Mouse (Mus musculus): ENCODE results near the gene Txlna. TPM values are rescaled to one million over a fixed set of nuclear protein-coding genes. Genes with fewer than 3 reads are reported as not detected.

Gene Txlna
- total and polyA plus RNA-seq, 3 experiments = 51.8 to 64.7 (median 52.2) TPM

DNA sequence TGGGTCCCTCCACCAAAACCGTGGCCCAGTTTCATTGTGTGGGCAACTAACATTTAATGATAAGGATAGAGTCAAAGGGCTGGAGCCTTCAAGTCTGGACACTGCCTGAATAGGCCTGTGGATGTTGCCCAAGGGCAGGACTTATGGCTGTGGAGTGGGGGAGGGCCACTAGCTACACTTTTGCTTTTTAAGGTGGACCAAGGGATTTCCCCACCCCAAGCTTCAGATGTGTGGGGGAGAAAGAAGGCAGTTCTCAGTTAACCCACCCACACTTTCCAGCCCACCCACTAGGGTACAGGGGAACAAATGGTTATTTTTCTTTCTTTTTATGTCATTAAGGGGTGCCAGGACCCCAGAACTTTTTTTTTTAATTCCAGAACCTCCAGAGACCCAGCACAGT, 56.5 kb downstream of the Txlna start:
- Histone ChIP-seq H3K9ac (ENCODE audit: insufficient read depth, low read depth) (peak overlapping the region; percentile 87), H3K4me3 (replicated peaks in 1 of 3; ENCODE audit: low read depth in 2 of 3, low read length in 2 of 3, poor library complexity in 1 of 3) (peak overlapping the region; percentile 51 to 69 (median 60))
- in situ Hi-C loops (cut with MboI; ENCODE audit: low pct_ligation_motif_present, low pct_unique_long_range_greater_than_20kb, low sequenced_read_pairs) = no loop called here

DNA sequence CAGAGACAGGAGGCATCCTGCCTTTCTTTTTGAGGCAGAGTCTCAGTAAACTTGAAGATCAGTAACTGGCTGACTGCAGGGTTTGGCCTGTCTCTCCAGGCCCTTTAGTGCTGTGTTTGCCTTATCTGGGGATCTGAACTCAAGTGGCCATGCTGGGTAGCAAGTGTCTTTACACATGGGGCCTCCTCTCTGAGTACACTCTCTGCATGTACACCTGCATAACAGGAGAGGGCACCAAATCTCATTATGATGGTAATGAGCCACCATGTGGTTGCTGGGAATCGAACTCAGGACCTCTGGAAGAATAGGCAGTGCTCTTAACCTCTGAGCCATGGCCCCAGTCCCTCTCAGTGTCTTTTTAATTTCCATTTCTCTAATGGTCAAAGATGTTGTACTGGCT, 58.6 kb downstream of the Txlna start:
- Histone ChIP-seq H3K79me2 (replicated peaks; ENCODE audit: control insufficient read depth, extremely low read depth, insufficient read depth, poor library complexity, severe bottlenecking) (peaks cover 8% of the 10 kb centered on the region; the same call in 1 of the 2 replicates), H3K4me3 (replicated peaks in 1 of 3; ENCODE audit: low read depth in 2 of 3, low read length in 2 of 3, poor library complexity in 1 of 3) (no peak overlapping the region), H3K4me1 (ENCODE audit: control insufficient read depth in 1 of 2, insufficient read depth in 2 of 2) (peaks cover 21 to 54% of the 10 kb centered on the region in 2 experiments), H3K27ac (ENCODE audit: insufficient read depth, low read depth) (no peak overlapping the region), H3K9ac (ENCODE audit: insufficient read depth, low read depth) (no peak overlapping the region), H3K36me3 (replicated peaks in 1 of 2; ENCODE audit: control insufficient read depth in 1 of 2, insufficient read depth in 1 of 2, low read length in 1 of 2) (no peaks in the 10 kb centered on the region), H3K9me3 (replicated peaks; ENCODE audit: low read length) (no peaks in the 10 kb centered on the region), H3K27me3 (replicated peaks) (no peaks in the 10 kb centered on the region), H3K4me2 (ENCODE audit: insufficient read depth, low read depth, poor library complexity, severe bottlenecking) (no peak overlapping the region)
- in situ Hi-C loops (cut with MboI; ENCODE audit: low pct_ligation_motif_present, low pct_unique_long_range_greater_than_20kb, low sequenced_read_pairs) (no loop called here), dilution Hi-C loops (cut with MboI; ENCODE audit: extremely low pct_ligation_motif_present, extremely low pct_unique_long_range_greater_than_20kb, low sequenced_read_pairs) (no loop called here)
- no peak for DNase-seq (ENCODE audit: extremely low read depth)
- TF ChIP-seq ZNF384 (IDR thresholded peaks at IDR 0.05; ENCODE audit: low read depth, low read length) (no peak), CHD1 (IDR thresholded peaks at IDR 0.05; ENCODE audit: low read depth, low read length) (no peak), CTCF (conservative IDR thresholded peaks at IDR 0.05 in 1 of 2, IDR thresholded peaks at IDR 0.05 in 1 of 2; ENCODE audit: low read depth in 2 of 2, low read length in 2 of 2) (peak; percentile 9 to 47; a peak in 2 of 4 replicates), EP300 (IDR thresholded peaks at IDR 0.05; ENCODE audit: low read length) (no peak)

More for the DNA sequence above, 56.5 kb downstream of the Txlna start:
- peak; percentile 86 for DNase-seq (ENCODE audit: extremely low read depth)
- Histone ChIP-seq H3K79me2 (replicated peaks; ENCODE audit: control insufficient read depth, extremely low read depth, insufficient read depth, poor library complexity, severe bottlenecking) (peaks cover 8% of the 10 kb centered on the region), H3K4me1 (ENCODE audit: control insufficient read depth in 1 of 2, insufficient read depth in 2 of 2) (peaks cover 10 to 43% of the 10 kb centered on the region in 2 experiments), H3K27me3 (replicated peaks) (no peaks in the 10 kb centered on the region), H3K36me3 (replicated peaks in 1 of 2; ENCODE audit: control insufficient read depth in 1 of 2, insufficient read depth in 1 of 2, low read length in 1 of 2) (peaks cover 0 to 18% of the 10 kb centered on the region in 2 experiments), H3K27ac (ENCODE audit: insufficient read depth, low read depth) (peak overlapping the region; percentile 92), H3K4me2 (ENCODE audit: insufficient read depth, low read depth, poor library complexity, severe bottlenecking) (peak overlapping the region; percentile 75), H3K9me3 (replicated peaks; ENCODE audit: low read length) (no peaks in the 10 kb centered on the region)
- dilution Hi-C loops (cut with MboI; ENCODE audit: extremely low pct_ligation_motif_present, extremely low pct_unique_long_range_greater_than_20kb, low sequenced_read_pairs) = no loop called here
- TF ChIP-seq CTCF (conservative IDR thresholded peaks at IDR 0.05 in 1 of 2, IDR thresholded peaks at IDR 0.05 in 1 of 2; ENCODE audit: low read depth in 2 of 2, low read length in 2 of 2) (no peak), JUN (IDR thresholded peaks at IDR 0.05; ENCODE audit: insufficient read depth, low read depth, low read length) (no peak; the same call in 1 of the 2 replicates), TBP (conservative IDR thresholded peaks at IDR 0.05; ENCODE audit: low read depth, low read length) (peak; percentile 78), MYC (IDR thresholded peaks at IDR 0.05; ENCODE audit: low read depth, low read length) (peak; percentile 74; the same call in 1 of the 2 replicates), ZKSCAN1 (IDR thresholded peaks at IDR 0.05; ENCODE audit: borderline replicate concordance, low read depth, low read length) (no peak), SIN3A (IDR thresholded peaks at IDR 0.05; ENCODE audit: low read length) (peak; percentile 53), MAX (IDR thresholded peaks at IDR 0.05; ENCODE audit: low read length) (no peak), SMC3 (IDR thresholded peaks at IDR 0.05; ENCODE audit: low read depth, low read length) (no peak), MEF2A (IDR thresholded peaks at IDR 0.05; ENCODE audit: borderline replicate concordance, low read depth, low read length) (peak; percentile 80; the same call in 1 of the 2 replicates), POLR2AphosphoS2 (IDR thresholded peaks at IDR 0.05; ENCODE audit: low read depth, low read length) (no peak), MAZ (IDR thresholded peaks at IDR 0.05; ENCODE audit: low read depth, low read length) (no peak), MAFK (IDR thresholded peaks at IDR 0.05; ENCODE audit: insufficient replicate concordance, low read length) (no peak), RCOR1 (conservative IDR thresholded peaks at IDR 0.05; ENCODE audit: low read depth, low read length) (peak; percentile 40; the same call in 1 of the 2 replicates), ETS1 (conservative IDR thresholded peaks at IDR 0.05; ENCODE audit: low read depth, low read length) (peak; percentile 56), POLR2A (IDR thresholded peaks at IDR 0.05; ENCODE audit: low read depth, low read length) (peak; percentile 43; the same call in 1 of the 2 replicates), KAT2A (IDR thresholded peaks at IDR 0.05; ENCODE audit: insufficient replicate concordance, low read length) (no peak), CHD1 (IDR thresholded peaks at IDR 0.05; ENCODE audit: low read depth, low read length) (no peak), HCFC1 (IDR thresholded peaks at IDR 0.05; ENCODE audit: low read depth, low read length) (peak; percentile 50; the same call in 1 of the 2 replicates), NELFE (IDR thresholded peaks at IDR 0.05; ENCODE audit: low read depth, low read length) (0 out of 2 replicates have a peak, but pooled peaks have one; percentile 35), USF2 (conservative IDR thresholded peaks at IDR 0.05; ENCODE audit: low read depth, low read length) (no peak), ZNF384 (IDR thresholded peaks at IDR 0.05; ENCODE audit: low read depth, low read length) (peak; percentile 59), EP300 (IDR thresholded peaks at IDR 0.05; ENCODE audit: low read length) (peak; percentile 77), PAX5 (IDR thresholded peaks at IDR 0.05; ENCODE audit: low read length) (no peak), ELF1 (IDR thresholded peaks at IDR 0.05; ENCODE audit: low read depth, low read length) (no peak), ZMIZ1 (IDR thresholded peaks at IDR 0.05; ENCODE audit: low read depth, low read length) (no peak), UBTF (IDR thresholded peaks at IDR 0.05; ENCODE audit: low read depth, low read length) (no peak), MXI1 (IDR thresholded peaks at IDR 0.05; ENCODE audit: low read depth, low read length) (no peak; the same call in 1 of the 2 replicates), USF1 (IDR thresholded peaks at IDR 0.05; ENCODE audit: low read depth, low read length) (no peak), RAD21 (IDR thresholded peaks at IDR 0.05; ENCODE audit: low read depth, low read length) (no peak; the same call in 1 of the 2 replicates), CHD2 (IDR thresholded peaks at IDR 0.05; ENCODE audit: low read length) (peak; percentile 93), E2F4 (IDR thresholded peaks at IDR 0.05; ENCODE audit: insufficient replicate concordance, low read depth, low read length) (no peak), IRF4 (IDR thresholded peaks at IDR 0.05; ENCODE audit: low read depth, low read length) (peak; percentile 75), NRF1 (IDR thresholded peaks at IDR 0.05; ENCODE audit: low read depth, low read length) (0 out of 2 replicates have a peak, but pooled peaks have one; percentile 39), GABPA (IDR thresholded peaks at IDR 0.05; ENCODE audit: insufficient replicate concordance, low read depth, low read length) (no peak), JUND (conservative IDR thresholded peaks at IDR 0.05; ENCODE audit: low read depth, low read length) (no peak), TCF12 (IDR thresholded peaks at IDR 0.05; ENCODE audit: low read depth, low read length) (peak; percentile 73; the same call in 1 of the 2 replicates), BHLHE40 (IDR thresholded peaks at IDR 0.05; ENCODE audit: low read depth, low read length) (peak; percentile 41; the same call in 1 of the 2 replicates), ZC3H11A (IDR thresholded peaks at IDR 0.05; ENCODE audit: low read depth, low read length) (no peak)

Data from CH12.LX (cell line).